Mouse (Mus musculus) adipocyte (in vitro differentiated cells): Measurements from ENCODE around the gene Unc119.

Experiments
- DNase-seq: peaks from one replicate; pipeline ENCODE4 v3.0.0-alpha.2; 2016; ENCODE audit warnings: low spot score

The Unc119 gene

GRCm38 (mm10) chr11:78344328-78344889 is 1.1 kb downstream of the Unc119 start:
- no peak for DNase-seq

GRCm38 (mm10) chr11:78344890-78345715 is 1.8 kb downstream of the Unc119 start:
- DNase-seq, result peak; percentile 78

GRCm38 (mm10) chr11:78345801-78346200 is 2.5 kb downstream of the Unc119 start:
- no peak for DNase-seq

GRCm38 (mm10) chr11:78346326-78347069 is 3.2 kb downstream of the Unc119 start:
- DNase-seq, result no peak

- peak; percentile 83 for DNase-seq
Measured at GRCm38 (mm10) chr11:78347070-78347754, 3.9 kb downstream of the Unc119 start.

GRCm38 (mm10) chr11:78347908-78348307 is 4.6 kb downstream of the Unc119 start:
- no peak for DNase-seq

- DNase-seq, result no peak
Measured at GRCm38 (mm10) chr11:78348474-78348873, 5.2 kb downstream of the Unc119 start.

- DNase-seq, result peak; percentile 43
Measured at GRCm38 (mm10) chr11:78349441-78350358, 6.4 kb downstream of the Unc119 start.

GRCm38 (mm10) chr11:78353081-78353480 is 9.8 kb downstream of the Unc119 start:
- no peak for DNase-seq

- DNase-seq, result no peak
Measured at GRCm38 (mm10) chr11:78354905-78355304, 11.6 kb downstream of the Unc119 start.

GRCm38 (mm10) chr11:78355471-78356238 is 12.4 kb downstream of the Unc119 start:
- DNase-seq, result peak; percentile 83

GRCm38 (mm10) chr11:78358330-78359007 is 15.2 kb downstream of the Unc119 start:
- peak; percentile 16 for DNase-seq

- peak; percentile 78 for DNase-seq
Measured at GRCm38 (mm10) chr11:78360125-78360788, 17.0 kb downstream of the Unc119 start.

GRCm38 (mm10) chr11:78360789-78361131 is 17.5 kb downstream of the Unc119 start:
- no peak for DNase-seq

GRCm38 (mm10) chr11:78363309-78364007 is 20.2 kb downstream of the Unc119 start:
- DNase-seq, result no peak

GRCm38 (mm10) chr11:78364103-78364502 is 20.8 kb downstream of the Unc119 start:
- peak; percentile 70 for DNase-seq

GRCm38 (mm10) chr11:78367456-78368225 is 24.4 kb downstream of the Unc119 start:
- DNase-seq, result no peak

- DNase-seq, result no peak
Measured at GRCm38 (mm10) chr11:78370389-78370788, 27.1 kb downstream of the Unc119 start.
